34 mouse cellular contexts compared by ENCODE assay signal in genomic region chr7:140206904-140207303, GRCm38 (mm10). TPM values are rescaled to one million over a fixed set of nuclear protein-coding genes. Genes with fewer than 3 reads are reported as not detected.
DNase-seq lines count a peak whose midpoint lies in the region; ATAC-seq lines count a peak whose summit lies in the region.
"Had no signal": no experiment of that assay in that cellular context is flagged by ENCODE, and none has a peak within 500 bp of the region (broad histone marks: within the 10 kb centered on the region; RNA-seq: fewer than 3 reads in every experiment).

No protein-coding gene starts in this region.

- no peak overlapping the region for H3K9ac ChIP-seq in kidney, embryonic 15.5 days
- H3K9ac ChIP-seq: heart, embryonic 13.5 days; hindbrain, embryonic 14.5 days; intestine, embryonic 15.5 days; limb, embryonic 12.5 days had no signal

- no peak overlapping the region for H3K4me2 ChIP-seq in kidney, embryonic 15.5 days
- H3K4me2 ChIP-seq: heart, embryonic 13.5 days; hindbrain, embryonic 14.5 days; intestine, embryonic 15.5 days; limb, embryonic 12.5 days; midbrain, embryonic 11.5 days had no signal

- peak; percentile 19 for DNase-seq in CD4-positive, CD25-positive, alpha-beta regulatory T cell, adult 2 months (ENCODE audit: low read depth, low spot score)
- peak; percentile 20 for DNase-seq in 416B (ENCODE audit: low read depth)
- DNase-seq in cerebellum, postnatal 14 days, result no peak
- DNase-seq in kidney, postnatal 36 days, result no peak
- DNase-seq: adrenal gland, postnatal 10 days; cerebellum, adult 2 months; gastrocnemius, postnatal 14 days; heart, adult 18-20 months; kidney, adult 8-10 months; kidney, postnatal 14 days had no signal

- no peak overlapping the region for H3K4me3 ChIP-seq in kidney, embryonic 15.5 days (replicated peaks)
- H3K4me3 ChIP-seq: forebrain, embryonic 10.5 days; heart, embryonic 13.5 days; intestine, embryonic 15.5 days; layer of hippocampus, adult 2 months; limb, embryonic 12.5 days had no signal

- no peak for ATAC-seq in CD4-positive, CD25-positive, alpha-beta regulatory T cell, adult 4 months
- ATAC-seq in granulocyte monocyte progenitor cell, adult 5-6 weeks (replicated peaks; ENCODE audit: poor library complexity, severe bottlenecking), result 0 out of 2 replicates have a peak, but pooled peaks have one; percentile 17
- 0 out of 2 replicates have a peak, but pooled peaks have one; percentile 12 for ATAC-seq in megakaryocyte-erythroid progenitor cell, adult 5-6 weeks (replicated peaks; ENCODE audit: low FRiP score, low TSS enrichment, poor library complexity, severe bottlenecking)
- ATAC-seq in kidney, embryonic 15.5 days (replicated peaks; ENCODE audit: low FRiP score), result no peak
- ATAC-seq: forebrain, embryonic 16.5 days; intestine, embryonic 15.5 days; lung, postnatal 0 days had no signal

- H3K9me3 ChIP-seq in kidney, embryonic 15.5 days (replicated peaks), result no peaks in the 10 kb centered on the region
- H3K9me3 ChIP-seq: forebrain, embryonic 10.5 days; heart, embryonic 13.5 days; intestine, embryonic 15.5 days; limb, embryonic 12.5 days had no signal

- 91% methylated on average over 3 of the region's 3 CpGs for WGBS in kidney, embryonic 15.5 days

- H3K27ac ChIP-seq in kidney, embryonic 15.5 days, result no peak overlapping the region
- H3K27ac ChIP-seq: forebrain, embryonic 10.5 days; heart, embryonic 13.5 days; hindbrain, embryonic 14.5 days; intestine, embryonic 15.5 days; layer of hippocampus, adult 2 months; limb, embryonic 12.5 days; macrophage had no signal

- H3K36me3 ChIP-seq in kidney, embryonic 15.5 days, result no peaks in the 10 kb centered on the region
- H3K36me3 ChIP-seq: forebrain, embryonic 10.5 days; heart, embryonic 13.5 days; intestine, embryonic 15.5 days; limb, embryonic 12.5 days had no signal

- H3K4me1 ChIP-seq in kidney, embryonic 15.5 days, result no peaks in the 10 kb centered on the region
- H3K4me1 ChIP-seq: forebrain, embryonic 10.5 days; heart, embryonic 13.5 days; intestine, embryonic 15.5 days; limb, embryonic 12.5 days had no signal

- H3K27me3 ChIP-seq in kidney, embryonic 15.5 days, result no peaks in the 10 kb centered on the region; the same call in 1 of the 2 replicates
- H3K27me3 ChIP-seq: intestine, embryonic 15.5 days had no signal

RNA-seq across cellular contexts. Expression of gene Olfr524, which starts 1.1 kb away (rescaled TPM):
- not detected for polyA plus RNA-seq in CD4-positive, CD25-positive, alpha-beta regulatory T cell, adult 4 months (2017; shearing (Covaris generic))
- total RNA-seq in granulocyte monocyte progenitor cell, adult 5-6 weeks (2014; fragmentation: Nextera tagmentation), result not detected in 2 replicates
- not detected in 2 replicates for total RNA-seq in granulocyte monocyte progenitor cell, adult 5-6 weeks (2017)
- not detected in 2 replicates for total RNA-seq in megakaryocyte-erythroid progenitor cell, adult 5-6 weeks (2014; fragmentation: Nextera tagmentation)
- not detected in 2 replicates for total RNA-seq in megakaryocyte-erythroid progenitor cell, adult 5-6 weeks (2017)
- not detected in 2 replicates for polyA plus RNA-seq in kidney, embryonic 15.5 days (2015; fragmentation: Nextera tagmentation; extraction: Ambion mirVana)
- total RNA-seq: adrenal gland, postnatal 10 days; CH12.LX; gastrocnemius, postnatal 14 days; heart, adult 18-20 months; heart, postnatal 25 days; layer of hippocampus, adult 2 months; layer of hippocampus, postnatal 25 days; left cerebral cortex, postnatal 14 days; midbrain, postnatal 0 days; neutrophil, adult 5-6 weeks had no signal
- polyA plus RNA-seq: cerebellum, adult 2 months; cortical plate, adult 2 months; embryonic facial prominence, embryonic 11.5 days; forebrain, embryonic 10.5 days; forebrain, embryonic 16.5 days; heart, embryonic 13.5 days; hindbrain, embryonic 14.5 days; intestine, embryonic 15.5 days; limb, embryonic 12.5 days; liver, embryonic 16.5 days; lung, postnatal 0 days; macrophage; midbrain, embryonic 11.5 days; midbrain, postnatal 0 days; small intestine, adult 2 months had no signal

RNA-seq across cellular contexts. Expression of gene Cd163l1, which starts 11.2 kb away (rescaled TPM):
- polyA plus RNA-seq in CD4-positive, CD25-positive, alpha-beta regulatory T cell, adult 4 months (2017; shearing (Covaris generic)), result not detected
- not detected in 2 replicates for total RNA-seq in granulocyte monocyte progenitor cell, adult 5-6 weeks (2014; fragmentation: Nextera tagmentation)
- total RNA-seq in granulocyte monocyte progenitor cell, adult 5-6 weeks (2017), result not detected in 2 replicates
- total RNA-seq in megakaryocyte-erythroid progenitor cell, adult 5-6 weeks (2014; fragmentation: Nextera tagmentation), result not detected in 2 replicates
- 0.19 TPM in 1 of 2 replicates, not detected in the other for total RNA-seq in megakaryocyte-erythroid progenitor cell, adult 5-6 weeks (2017)
- polyA plus RNA-seq in kidney, embryonic 15.5 days (2015; fragmentation: Nextera tagmentation; extraction: Ambion mirVana), result not detected in 2 replicates
- total RNA-seq: CH12.LX; gastrocnemius, postnatal 14 days; heart, postnatal 25 days; midbrain, postnatal 0 days had no signal
- polyA plus RNA-seq: embryonic facial prominence, embryonic 11.5 days; forebrain, embryonic 10.5 days; forebrain, embryonic 16.5 days; hindbrain, embryonic 14.5 days; limb, embryonic 12.5 days; macrophage; midbrain, embryonic 11.5 days; midbrain, postnatal 0 days had no signal

RNA-seq across cellular contexts. Expression of gene Olfr523, which starts 33.9 kb away (rescaled TPM):
- polyA plus RNA-seq in CD4-positive, CD25-positive, alpha-beta regulatory T cell, adult 4 months (2017; shearing (Covaris generic)), result not detected
- total RNA-seq in granulocyte monocyte progenitor cell, adult 5-6 weeks (2014; fragmentation: Nextera tagmentation), result not detected in 2 replicates
- not detected in 2 replicates for total RNA-seq in granulocyte monocyte progenitor cell, adult 5-6 weeks (2017)
- not detected in 2 replicates for total RNA-seq in megakaryocyte-erythroid progenitor cell, adult 5-6 weeks (2014; fragmentation: Nextera tagmentation)
- not detected in 2 replicates for total RNA-seq in megakaryocyte-erythroid progenitor cell, adult 5-6 weeks (2017)
- polyA plus RNA-seq in kidney, embryonic 15.5 days (2015; fragmentation: Nextera tagmentation; extraction: Ambion mirVana), result not detected in 2 replicates
- total RNA-seq: adrenal gland, postnatal 10 days; CH12.LX; gastrocnemius, postnatal 14 days; heart, adult 18-20 months; heart, postnatal 25 days; midbrain, postnatal 0 days had no signal
- polyA plus RNA-seq: cortical plate, adult 2 months; embryonic facial prominence, embryonic 11.5 days; forebrain, embryonic 10.5 days; forebrain, embryonic 16.5 days; heart, embryonic 13.5 days; hindbrain, embryonic 14.5 days; intestine, embryonic 15.5 days; limb, embryonic 12.5 days; liver, embryonic 16.5 days; lung, postnatal 0 days; macrophage; midbrain, embryonic 11.5 days; small intestine, adult 2 months had no signal

RNA-seq across cellular contexts. Expression of gene 5830411N06Rik, which starts 40.2 kb away (rescaled TPM):
- under 1 TPM; 0.25 to 0.66 TPM for polyA plus RNA-seq in CD4-positive, CD25-positive, alpha-beta regulatory T cell, adult 4 months (2017; shearing (Covaris generic))
- total RNA-seq in granulocyte monocyte progenitor cell, adult 5-6 weeks (2014; fragmentation: Nextera tagmentation), result not detected in 2 replicates
- not detected in 2 replicates for total RNA-seq in granulocyte monocyte progenitor cell, adult 5-6 weeks (2017)
- total RNA-seq in megakaryocyte-erythroid progenitor cell, adult 5-6 weeks (2014; fragmentation: Nextera tagmentation), result not detected in 2 replicates
- total RNA-seq in megakaryocyte-erythroid progenitor cell, adult 5-6 weeks (2017), result not detected in 2 replicates
- polyA plus RNA-seq in kidney, embryonic 15.5 days (2015; fragmentation: Nextera tagmentation; extraction: Ambion mirVana), result not detected in 2 replicates
- total RNA-seq: adrenal gland, postnatal 10 days; CH12.LX; gastrocnemius, postnatal 14 days; heart, adult 18-20 months; heart, postnatal 25 days; left cerebral cortex, postnatal 14 days; midbrain, postnatal 0 days had no signal
- polyA plus RNA-seq: cortical plate, adult 2 months; embryonic facial prominence, embryonic 11.5 days; forebrain, embryonic 10.5 days; forebrain, embryonic 16.5 days; heart, embryonic 13.5 days; hindbrain, embryonic 14.5 days; intestine, embryonic 15.5 days; limb, embryonic 12.5 days; liver, embryonic 16.5 days; lung, postnatal 0 days; macrophage; midbrain, embryonic 11.5 days; midbrain, postnatal 0 days had no signal

RNA-seq across cellular contexts. Expression of gene Olfr522, which starts 42.3 kb away (rescaled TPM):
- polyA plus RNA-seq in CD4-positive, CD25-positive, alpha-beta regulatory T cell, adult 4 months (2017; shearing (Covaris generic)), result not detected
- total RNA-seq in granulocyte monocyte progenitor cell, adult 5-6 weeks (2014; fragmentation: Nextera tagmentation), result not detected in 2 replicates
- not detected in 2 replicates for total RNA-seq in granulocyte monocyte progenitor cell, adult 5-6 weeks (2017)
- not detected in 2 replicates for total RNA-seq in megakaryocyte-erythroid progenitor cell, adult 5-6 weeks (2014; fragmentation: Nextera tagmentation)
- total RNA-seq in megakaryocyte-erythroid progenitor cell, adult 5-6 weeks (2017), result not detected in 2 replicates
- polyA plus RNA-seq in kidney, embryonic 15.5 days (2015; fragmentation: Nextera tagmentation; extraction: Ambion mirVana), result not detected in 2 replicates
- total RNA-seq: adrenal gland, postnatal 10 days; CH12.LX; gastrocnemius, postnatal 14 days; heart, adult 18-20 months; heart, postnatal 25 days; layer of hippocampus, adult 2 months; layer of hippocampus, postnatal 25 days; left cerebral cortex, postnatal 14 days; midbrain, postnatal 0 days; neutrophil, adult 5-6 weeks had no signal
- polyA plus RNA-seq: cerebellum, adult 2 months; cortical plate, adult 2 months; embryonic facial prominence, embryonic 11.5 days; forebrain, embryonic 10.5 days; forebrain, embryonic 16.5 days; heart, embryonic 13.5 days; hindbrain, embryonic 14.5 days; intestine, embryonic 15.5 days; limb, embryonic 12.5 days; liver, embryonic 16.5 days; lung, postnatal 0 days; macrophage; midbrain, embryonic 11.5 days; midbrain, postnatal 0 days; small intestine, adult 2 months had no signal

Comparison
In these comparisons a context has a peak if more than half of its experiments do, and no peak if none do; other contexts are left out.
1. DNase-seq: peak in CD4-positive, CD25-positive, alpha-beta regulatory T cell, adult 2 months (single experiment) and 416B (single experiment); none in cerebellum, postnatal 14 days (0 of 2) and kidney, postnatal 36 days (0 of 2).
2. ATAC-seq: peak in granulocyte monocyte progenitor cell, adult 5-6 weeks (single experiment) and megakaryocyte-erythroid progenitor cell, adult 5-6 weeks (single experiment); none in CD4-positive, CD25-positive, alpha-beta regulatory T cell, adult 4 months (single experiment) and kidney, embryonic 15.5 days (single experiment).